Mouse (Mus musculus) myocyte (in vitro differentiated cells): ENCODE results near the gene Trmt10a. TPM values are rescaled to one million over a fixed set of nuclear protein-coding genes. Genes with fewer than 3 reads are reported as not detected.

Source experiments
- H3K27me3 ChIP-seq: one replicate; pipeline ENCODE4 v1.6.1; 2011; ENCODE audit not compliant: control insufficient read depth, insufficient read depth, insufficient read length
- H3K36me3 ChIP-seq: one replicate; pipeline ENCODE4 v1.6.1; 2011; ENCODE audit not compliant: control insufficient read depth, insufficient read depth
- H3K4me2 ChIP-seq: one replicate; pipeline ENCODE4 v1.6.1; 2011; ENCODE audit warnings: low read depth, control low read depth
- H3K4me3 ChIP-seq: one replicate; pipeline ENCODE4 v1.5.1; 2011; ENCODE audit warnings: mild to moderate bottlenecking, control low read depth, moderate library complexity
- H3K79me2 ChIP-seq: one replicate; pipeline ENCODE4 v1.6.1; 2011; ENCODE audit not compliant: control insufficient read depth, insufficient read depth
- H3ac ChIP-seq: one replicate; pipeline ENCODE4 v1.6.1; 2011; ENCODE audit not compliant: control insufficient read depth, insufficient read length
- CEBPB ChIP-seq: IDR thresholded peaks from 2 replicates; pipeline ENCODE4 v1.6.1; 2011; ENCODE audit warnings: mild to moderate bottlenecking, moderate library complexity; ENCODE audit not compliant: poor library complexity, insufficient read depth, severe bottlenecking
- E2F4 ChIP-seq: IDR thresholded peaks from one replicate; pipeline ENCODE4 v1.6.1; 2011; ENCODE audit warnings: mild to moderate bottlenecking, control low read depth, moderate library complexity; ENCODE audit not compliant: insufficient read depth
- MAX ChIP-seq: IDR thresholded peaks from one replicate; pipeline ENCODE4 v1.6.1; 2011; ENCODE audit warnings: low read depth, mild to moderate bottlenecking, control low read depth
- MYOD1 ChIP-seq, 3 experiments: IDR thresholded peaks; one replicate each; pipeline ENCODE4 v1.6.1; 2011; ENCODE audit warnings: control low read depth in 2 of 3, low read depth in 2 of 3, mild to moderate bottlenecking in 2 of 3, moderate library complexity in 1 of 3; ENCODE audit not compliant: insufficient read length in 2 of 3, control insufficient read depth in 1 of 3
- MYOG ChIP-seq, 3 experiments: IDR thresholded peaks; one replicate each; pipeline ENCODE4 v1.6.1; 2011; ENCODE audit warnings: control low read depth in 2 of 3, low read depth in 2 of 3, mild to moderate bottlenecking in 2 of 3; ENCODE audit not compliant: insufficient read length in 2 of 3, control insufficient read depth in 1 of 3, insufficient read depth in 1 of 3
- POLR2A ChIP-seq: IDR thresholded peaks from one replicate; pipeline ENCODE4 v1.6.1; 2011; ENCODE audit warnings: low read depth, mild to moderate bottlenecking, control low read depth, moderate library complexity; ENCODE audit not compliant: insufficient read length
- POLR2AphosphoS2 ChIP-seq: IDR thresholded peaks from one replicate; pipeline ENCODE4 v1.6.1; 2011; ENCODE audit warnings: low read depth, control low read depth; ENCODE audit not compliant: insufficient read length
- REST ChIP-seq: IDR thresholded peaks from one replicate; pipeline ENCODE4 v1.6.1; 2011; ENCODE audit warnings: mild to moderate bottlenecking, control low read depth, moderate library complexity; ENCODE audit not compliant: insufficient read depth, insufficient read length
- SRF ChIP-seq: IDR thresholded peaks from one replicate; pipeline ENCODE4 v1.6.1; 2011; ENCODE audit warnings: low read depth; ENCODE audit not compliant: control insufficient read depth, insufficient read length
- TCF12 ChIP-seq: IDR thresholded peaks from one replicate; pipeline ENCODE4 v1.6.1; 2011; ENCODE audit warnings: mild to moderate bottlenecking, control low read depth; ENCODE audit not compliant: poor library complexity, insufficient read depth, severe bottlenecking
- TCF3 ChIP-seq: IDR thresholded peaks from one replicate; pipeline ENCODE4 v1.6.1; 2011; ENCODE audit warnings: low read depth, control low read depth; ENCODE audit not compliant: insufficient read length
- USF1 ChIP-seq: IDR thresholded peaks from one replicate; pipeline ENCODE4 v1.6.1; 2011; ENCODE audit warnings: low read depth, mild to moderate bottlenecking, control low read depth, moderate library complexity
- polyA plus RNA-seq: library from polyadenylated mRNA; unstranded; fragments of >200 nt; fragmentation: generic; extraction: Trizol; gene quantifications from one replicate; pipeline ENCODE4 v1.2.1, GENCODE M21; 2012; ENCODE audit warnings: missing spikeins

The Trmt10a gene
- polyA plus RNA-seq, 1 experiment = 6.3 TPM

DNA sequence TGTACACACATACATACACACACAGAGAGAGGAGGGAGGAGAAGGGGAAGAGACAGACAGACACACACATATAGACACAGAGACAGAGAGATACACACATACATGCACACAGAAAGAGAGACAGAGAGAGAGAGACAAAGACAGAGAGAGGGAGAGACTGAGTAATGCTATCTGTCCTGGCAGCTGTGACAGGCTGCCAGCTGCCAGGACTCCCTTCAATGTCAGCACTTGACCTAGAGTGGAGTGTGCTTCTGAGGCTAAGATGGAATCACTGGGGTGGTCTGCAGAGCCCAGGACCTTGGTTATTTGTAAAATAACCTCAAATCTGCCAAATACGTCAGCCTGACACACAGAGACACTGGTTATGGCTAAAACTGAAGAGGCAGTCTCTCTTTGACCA is 45.5 kb upstream of the Trmt10a start:
- H3K4me3 ChIP-seq = no peak overlapping the region
- peak; percentile 26 for TF ChIP-seq TCF3
- TF ChIP-seq MAX = no peak
- peak; percentile 51 to 75 (median 67) for TF ChIP-seq MYOD1 (IDR thresholded peaks at IDR 0.05; ENCODE audit: control insufficient read depth in 1 of 3, insufficient read length in 2 of 3, low read depth in 2 of 3)
- TF ChIP-seq MYOG (IDR thresholded peaks at IDR 0.05; ENCODE audit: control insufficient read depth in 1 of 3, insufficient read depth in 1 of 3, insufficient read length in 2 of 3, low read depth in 2 of 3) = peak in 2 of 3 experiments; percentile 54 to 66
- no peak overlapping the region for H3K4me2 ChIP-seq
- no peaks in the 10 kb centered on the region for H3K79me2 ChIP-seq
- H3K36me3 ChIP-seq = no peaks in the 10 kb centered on the region
- no peak overlapping the region for H3ac ChIP-seq
- H3K27me3 ChIP-seq = no peaks in the 10 kb centered on the region

DNA sequence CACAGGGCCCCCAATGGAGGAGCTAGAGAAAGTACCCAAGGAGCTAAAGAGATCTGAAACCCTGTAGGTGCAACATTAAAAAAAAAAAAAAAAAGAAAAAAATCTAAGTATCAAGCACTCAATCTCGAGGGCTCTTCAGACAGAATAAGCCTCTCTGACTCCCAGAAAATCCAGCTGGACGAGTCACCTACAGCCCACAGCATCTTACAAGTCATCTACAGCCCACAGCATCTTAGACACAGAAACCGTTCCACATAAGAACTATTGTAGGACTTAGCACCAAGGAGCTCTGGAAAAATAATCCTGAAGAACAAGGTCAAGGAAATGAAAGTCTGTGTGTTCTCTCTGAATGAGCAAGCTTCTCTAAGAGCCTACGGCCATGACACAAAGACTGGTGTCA is 41.3 kb upstream of the Trmt10a start:
- H3K36me3 ChIP-seq = no peaks in the 10 kb centered on the region
- no peak overlapping the region for H3K4me3 ChIP-seq
- H3K27me3 ChIP-seq = no peaks in the 10 kb centered on the region
- no peaks in the 10 kb centered on the region for H3K79me2 ChIP-seq
- TF ChIP-seq CEBPB (no peak), SRF (no peak), MYOD1 (IDR thresholded peaks at IDR 0.05; ENCODE audit: control insufficient read depth in 1 of 3, insufficient read length in 2 of 3, low read depth in 2 of 3) (no peak), TCF12 (no peak), MAX (no peak), POLR2A (no peak), TCF3 (no peak), E2F4 (no peak), MYOG (IDR thresholded peaks at IDR 0.05; ENCODE audit: control insufficient read depth in 1 of 3, insufficient read depth in 1 of 3, insufficient read length in 2 of 3, low read depth in 2 of 3) (no peak), USF1 (no peak), POLR2AphosphoS2 (no peak), REST (no peak)
- H3K4me2 ChIP-seq = no peak overlapping the region
- H3ac ChIP-seq = no peak overlapping the region

DNA sequence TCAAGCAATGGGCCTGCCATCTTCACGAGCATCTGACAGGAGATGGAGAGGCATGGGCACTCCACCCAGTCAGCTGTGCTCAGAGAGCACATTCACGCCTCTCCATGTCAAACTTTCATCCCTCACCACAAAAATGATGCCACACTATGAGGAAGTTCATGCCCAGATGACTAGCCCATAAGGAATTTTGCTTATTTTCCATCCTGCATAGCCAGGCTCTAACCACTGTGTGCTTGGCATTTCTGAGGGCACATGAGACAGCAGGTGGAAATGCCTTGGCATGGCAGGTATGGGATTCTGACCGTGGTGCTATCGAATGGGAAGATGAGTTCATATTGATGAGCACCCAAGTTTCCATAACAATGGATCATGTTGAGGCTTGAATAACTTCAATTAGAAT is 39.6 kb upstream of the Trmt10a start:
- H3K4me2 ChIP-seq = no peak overlapping the region
- TF ChIP-seq E2F4 (no peak), TCF3 (peak; percentile 72), MYOD1 (IDR thresholded peaks at IDR 0.05; ENCODE audit: control insufficient read depth in 1 of 3, insufficient read length in 2 of 3, low read depth in 2 of 3) (peak; percentile 19 to 88 (median 81)), MAX (peak; percentile 13), POLR2AphosphoS2 (no peak), MYOG (IDR thresholded peaks at IDR 0.05; ENCODE audit: control insufficient read depth in 1 of 3, insufficient read depth in 1 of 3, insufficient read length in 2 of 3, low read depth in 2 of 3) (peak; percentile 22 to 91 (median 77)), TCF12 (peak; percentile 94), SRF (no peak), REST (no peak), USF1 (no peak), POLR2A (no peak), CEBPB (0 out of 2 replicates have a peak, but pooled peaks have one; percentile 36)
- H3ac ChIP-seq = no peak overlapping the region
- H3K4me3 ChIP-seq = no peak overlapping the region
- H3K36me3 ChIP-seq = no peaks in the 10 kb centered on the region
- H3K79me2 ChIP-seq = no peaks in the 10 kb centered on the region
- no peaks in the 10 kb centered on the region for H3K27me3 ChIP-seq

DNA sequence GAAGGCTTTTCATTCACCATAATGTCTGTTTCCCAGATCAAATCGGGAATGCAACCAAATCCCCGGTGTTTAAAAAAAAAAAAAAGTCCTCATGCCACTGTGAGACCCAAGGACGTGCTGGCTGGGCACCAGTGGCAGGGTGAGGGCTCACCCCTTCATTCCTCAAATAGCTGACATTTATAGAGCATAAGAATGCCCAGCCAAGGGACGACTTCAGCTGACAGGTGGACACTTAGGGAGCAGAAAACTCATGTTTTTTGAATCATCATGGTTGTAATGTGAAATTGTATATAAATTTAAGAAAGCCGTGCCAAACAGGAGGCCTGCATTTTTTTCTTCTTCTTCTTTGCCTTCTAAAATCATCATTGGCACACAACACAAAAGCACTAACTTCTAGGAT is 38.2 kb upstream of the Trmt10a start:
- TF ChIP-seq POLR2AphosphoS2 (no peak), TCF3 (no peak), USF1 (no peak), CEBPB (no peak), SRF (no peak), MYOG (IDR thresholded peaks at IDR 0.05; ENCODE audit: control insufficient read depth in 1 of 3, insufficient read depth in 1 of 3, insufficient read length in 2 of 3, low read depth in 2 of 3) (peak in 2 of 3 experiments; percentile 36 to 77), REST (no peak), MAX (no peak), POLR2A (no peak), MYOD1 (IDR thresholded peaks at IDR 0.05; ENCODE audit: control insufficient read depth in 1 of 3, insufficient read length in 2 of 3, low read depth in 2 of 3) (peak; percentile 5 to 71 (median 51)), E2F4 (no peak), TCF12 (peak; percentile 8)
- H3K27me3 ChIP-seq = no peaks in the 10 kb centered on the region
- no peaks in the 10 kb centered on the region for H3K36me3 ChIP-seq
- no peak overlapping the region for H3K4me3 ChIP-seq
- peak overlapping the region; percentile 10 for H3K4me2 ChIP-seq
- H3ac ChIP-seq = no peak overlapping the region
- no peaks in the 10 kb centered on the region for H3K79me2 ChIP-seq

DNA sequence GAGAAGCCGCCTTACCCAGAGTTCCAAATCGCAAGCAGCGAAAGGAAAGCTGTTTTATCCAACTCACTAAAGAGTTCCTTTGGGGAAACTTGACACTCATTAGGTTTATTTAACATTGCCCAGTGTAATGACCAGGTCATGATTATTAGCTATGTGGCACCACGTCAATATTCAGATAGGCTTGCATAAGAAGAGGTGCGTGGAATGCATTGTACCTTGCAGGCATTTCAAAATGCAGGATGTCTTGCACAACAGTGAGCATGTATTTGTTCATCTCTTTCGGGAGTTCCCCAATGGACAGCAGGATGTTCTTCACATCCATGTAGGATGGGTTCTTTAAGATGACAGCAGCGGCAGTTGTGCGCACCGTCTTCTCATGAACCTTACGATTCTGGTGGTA is 36.4 kb upstream of the Trmt10a start:
- no peak for TF ChIP-seq MYOD1 (IDR thresholded peaks at IDR 0.05; ENCODE audit: control insufficient read depth in 1 of 3, insufficient read length in 2 of 3, low read depth in 2 of 3)
- TF ChIP-seq MAX = no peak
- no peak for TF ChIP-seq POLR2A
- no peak for TF ChIP-seq USF1
- no peak for TF ChIP-seq CEBPB
- TF ChIP-seq MYOG (IDR thresholded peaks at IDR 0.05; ENCODE audit: control insufficient read depth in 1 of 3, insufficient read depth in 1 of 3, insufficient read length in 2 of 3, low read depth in 2 of 3) = no peak
- no peak for TF ChIP-seq TCF3
- TF ChIP-seq POLR2AphosphoS2 = no peak
- no peak for TF ChIP-seq E2F4
- TF ChIP-seq TCF12 = no peak
- TF ChIP-seq REST = no peak
- TF ChIP-seq SRF = no peak
- no peaks in the 10 kb centered on the region for H3K36me3 ChIP-seq
- no peak overlapping the region for H3K4me3 ChIP-seq
- no peaks in the 10 kb centered on the region for H3K79me2 ChIP-seq
- H3K27me3 ChIP-seq = no peaks in the 10 kb centered on the region
- no peak overlapping the region for H3ac ChIP-seq
- no peak overlapping the region for H3K4me2 ChIP-seq
